Mouse (Mus musculus) gastrocnemius, postnatal 36 days (tissue): ENCODE measurements around the gene Zfp235. TPM values are rescaled to one million over a fixed set of nuclear protein-coding genes. Genes with fewer than 3 reads are reported as not detected.

ENCODE experiments used
- DNase-seq, 2 experiments: peaks; one replicate each; pipeline ENCODE4 v3.0.0; 2022
- intact Hi-C: fragments of 180-260 bp; cut with DNase I; formaldehyde crosslinking; loops from one replicate; pipeline ENCODE4 v1.15.1; 2025
- long read RNA-seq, 2 experiments: library from polyadenylated mRNA; stranded (forward); transcript quantifications; one replicate each; pipeline ENCODE4 v2.0.0; 2021
- total RNA-seq, 2 experiments: library from RNA; stranded (reverse); gene quantifications; 2 replicates each; pipeline ENCODE4 v1.2.3; 2021

Gene Zfp235
- total RNA-seq = 1 to 10 TPM; 3.5 to 5.0 TPM
- long read RNA-seq, experiment 1, partial matches to known transcripts = 1 of 4 reads
- long read RNA-seq, experiment 1, other reads (novel, unspliced or antisense) = 1 of 4 reads
- long read RNA-seq, experiment 2, partial matches to known transcripts = 0 of 3 reads
- long read RNA-seq, experiment 2, other reads (novel, unspliced or antisense) = 1 of 3 reads

DNA sequence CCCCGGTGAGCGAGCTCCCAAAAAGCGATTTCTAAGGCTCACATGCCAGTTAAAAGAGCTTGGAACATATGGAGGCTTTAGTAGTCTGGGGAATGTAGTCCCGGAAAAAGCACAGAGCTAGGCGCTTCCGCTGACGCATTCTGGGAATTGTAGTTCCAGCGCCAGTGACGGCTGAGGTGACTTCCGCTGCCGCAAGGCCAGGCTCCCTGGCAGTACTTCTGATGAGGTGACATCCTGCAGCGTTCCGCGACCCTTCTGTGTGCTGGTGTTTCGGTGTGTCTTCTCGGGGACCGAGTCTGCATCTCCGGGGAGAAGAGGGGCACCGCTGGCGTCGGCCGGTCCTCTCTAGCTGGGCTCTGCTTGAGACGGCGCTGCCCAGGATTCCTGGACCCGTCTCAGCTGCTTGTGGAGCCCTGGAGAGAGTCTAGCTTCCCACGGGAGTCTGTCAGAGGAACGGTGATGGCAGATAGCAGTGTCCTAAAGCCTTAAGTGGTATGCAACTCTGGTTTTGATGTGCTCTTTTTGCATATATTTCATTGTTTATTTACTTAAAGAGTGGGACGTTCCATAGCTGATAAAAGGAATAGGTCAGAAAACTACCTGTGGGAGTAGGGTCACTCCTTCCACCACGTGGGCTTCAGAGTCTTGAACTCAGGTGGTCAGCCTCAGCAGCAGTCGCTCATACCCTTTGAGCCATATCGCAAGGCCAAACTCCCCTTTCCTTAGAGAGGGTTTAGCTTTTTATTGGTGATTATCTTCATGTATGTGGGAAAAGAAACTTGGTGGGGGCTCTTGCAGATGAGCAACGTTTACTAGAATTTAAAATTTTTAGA is at the start of gene Zfp235:
Gene Zfp235, plus strand, starts transcription at position 174 of the 833 bp plus-strand sequence.
- intact Hi-C loops = loop anchor here (2.0 to 5.0 kb wide), 2 partner anchors 15 to 123 kb away; no protein-coding TSS in a partner anchor
- peak; percentile 74 to 78 for DNase-seq

DNA sequence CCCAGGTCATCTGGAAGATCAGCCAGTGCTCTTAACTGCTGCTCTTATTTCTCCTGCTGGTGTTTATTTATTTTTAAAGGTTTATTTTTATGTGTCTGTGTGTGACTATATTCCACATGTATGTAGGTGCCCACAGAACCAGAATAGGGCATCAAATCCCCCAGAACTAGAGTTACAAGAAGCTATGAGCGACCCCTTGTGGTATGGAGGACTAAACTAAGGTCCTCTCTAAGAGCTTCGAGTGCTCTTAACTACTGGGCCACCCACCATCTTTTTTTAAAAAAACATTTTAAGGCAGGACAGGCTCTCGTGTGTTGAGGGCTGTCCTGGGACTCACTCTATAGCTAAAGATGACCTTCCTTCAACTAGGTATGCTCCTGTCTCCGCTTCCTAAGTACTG is 47.1 kb upstream of the Zfp235 start:
- intact Hi-C loops = no loop called here
- no peak for DNase-seq

DNA sequence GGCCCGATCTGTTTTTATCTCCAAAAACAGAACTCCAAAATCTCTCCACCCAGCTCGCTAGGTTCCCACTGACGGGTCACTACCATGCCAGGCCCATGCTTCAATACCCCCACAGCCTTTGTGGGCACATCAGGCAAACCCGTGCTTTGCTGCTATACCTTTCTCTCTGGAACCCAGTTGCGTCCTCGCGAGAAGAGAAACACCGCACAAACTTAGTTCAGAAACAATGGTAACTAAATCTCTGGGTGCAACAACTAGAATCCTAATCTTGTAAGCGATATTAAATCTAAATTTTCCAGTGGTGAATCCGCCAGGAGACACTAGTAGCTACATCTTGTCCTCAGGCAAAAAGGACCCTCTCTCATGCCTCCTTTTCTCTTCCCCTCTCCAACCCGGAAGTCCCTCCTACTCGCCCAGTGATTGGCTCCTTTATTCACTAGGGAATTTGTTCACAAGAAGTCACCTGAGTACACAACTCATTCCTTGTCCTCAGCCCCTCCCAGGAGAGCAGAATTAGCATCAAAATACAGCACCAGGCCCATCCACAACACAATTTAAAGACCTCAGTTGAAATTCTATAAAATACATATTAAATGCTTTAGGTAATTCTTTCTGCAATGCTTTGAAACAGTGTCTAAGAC is 46.4 kb upstream of the Zfp235 start:
- intact Hi-C loops = no loop called here
- DNase-seq = no peak

DNA sequence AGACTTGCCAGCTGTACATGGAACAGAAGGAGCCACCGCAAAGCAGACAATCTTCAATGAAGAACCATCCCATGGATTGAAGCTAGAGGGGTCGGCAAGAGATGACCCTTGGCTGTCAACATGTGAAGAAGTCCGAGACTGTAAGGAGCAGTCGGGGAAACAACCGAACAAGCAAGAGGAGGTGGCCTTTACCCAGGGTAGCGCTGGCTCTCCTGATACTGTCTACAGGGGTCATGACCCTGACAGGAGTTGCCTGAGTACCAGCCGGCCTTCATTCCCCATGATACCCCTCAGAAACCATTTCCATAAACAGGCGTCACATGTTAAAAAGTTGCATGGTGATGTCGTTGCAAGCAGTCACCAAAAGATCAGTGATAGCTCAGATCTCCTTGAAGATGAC is 29.6 kb upstream of the Zfp235 start:
- no peak for DNase-seq
- intact Hi-C loops = no loop called here

DNA sequence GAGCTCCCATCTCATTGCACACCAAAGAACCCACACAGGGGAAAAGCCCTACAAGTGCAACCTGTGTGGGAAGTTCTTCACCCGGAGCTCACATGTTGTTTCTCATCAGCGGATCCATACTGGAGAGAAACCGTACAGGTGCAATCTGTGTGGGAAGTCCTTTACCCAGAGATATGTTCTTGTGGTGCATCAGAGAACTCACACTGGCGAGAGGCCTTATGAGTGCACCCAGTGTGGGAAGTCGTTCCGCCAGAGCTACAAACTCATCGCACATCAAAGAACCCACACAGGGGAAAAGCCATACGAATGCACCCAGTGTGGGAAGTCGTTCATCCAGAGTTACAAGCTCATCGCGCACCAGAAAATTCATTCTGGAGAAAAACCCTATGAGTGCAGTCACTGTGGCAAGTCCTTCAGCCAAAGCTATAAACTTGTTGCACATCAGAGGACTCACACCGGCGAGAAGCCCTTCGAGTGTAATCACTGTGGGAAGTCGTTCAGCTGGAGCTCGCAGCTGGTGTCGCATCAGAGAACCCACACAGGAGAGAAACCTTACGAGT is 28.7 kb upstream of the Zfp235 start:
- DNase-seq = no peak
- intact Hi-C loops = no loop called here

DNA sequence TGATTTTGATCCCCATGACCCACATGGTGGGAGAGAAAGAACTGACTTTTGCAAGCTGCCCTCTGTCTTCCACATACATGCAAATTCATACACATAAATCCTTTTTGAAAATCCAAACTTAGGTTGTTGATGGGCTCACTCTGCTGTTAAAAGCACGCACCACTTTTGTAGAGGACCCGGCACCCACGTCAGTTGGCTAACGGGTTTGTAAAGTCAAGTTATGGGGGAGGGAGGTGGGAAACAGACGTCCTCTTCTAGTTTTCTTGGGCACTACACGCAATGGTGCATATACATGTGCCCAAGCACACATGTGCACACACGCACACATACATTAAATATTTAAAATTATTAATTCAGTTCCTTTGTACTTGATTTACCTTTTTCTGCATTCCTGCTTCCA is 23.1 kb upstream of the Zfp235 start:
- intact Hi-C loops = loop anchor here (5.0 kb wide), 1 partner anchor 141 kb away; the partner anchor contains the start of gene Zfp108

DNA sequence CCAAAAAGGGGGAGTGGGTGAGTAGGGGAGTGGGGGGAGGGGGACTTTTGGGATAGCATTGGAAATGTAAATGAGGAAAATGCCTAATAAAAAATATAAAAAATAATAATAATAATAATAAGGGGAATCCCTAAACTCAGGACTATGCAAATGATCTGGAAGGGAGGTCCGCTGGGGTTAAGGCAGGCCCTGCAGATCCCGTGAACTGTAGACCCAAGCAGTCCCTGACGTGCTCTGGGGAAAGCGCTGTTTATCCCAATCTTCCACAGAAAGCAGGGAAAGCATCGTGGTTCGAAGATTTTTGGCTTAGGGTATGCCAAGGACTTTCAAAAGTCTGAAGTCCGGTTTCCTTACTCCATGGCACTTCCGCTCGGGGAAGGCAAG is 22.2 kb upstream of the Zfp235 start:
- intact Hi-C loops = loop anchor here (5.0 kb wide), 1 partner anchor 141 kb away; the partner anchor contains the start of gene Zfp108
- no peak for DNase-seq

More for the DNA sequence above, 23.1 kb upstream of the Zfp235 start:
- no peak for DNase-seq

DNA sequence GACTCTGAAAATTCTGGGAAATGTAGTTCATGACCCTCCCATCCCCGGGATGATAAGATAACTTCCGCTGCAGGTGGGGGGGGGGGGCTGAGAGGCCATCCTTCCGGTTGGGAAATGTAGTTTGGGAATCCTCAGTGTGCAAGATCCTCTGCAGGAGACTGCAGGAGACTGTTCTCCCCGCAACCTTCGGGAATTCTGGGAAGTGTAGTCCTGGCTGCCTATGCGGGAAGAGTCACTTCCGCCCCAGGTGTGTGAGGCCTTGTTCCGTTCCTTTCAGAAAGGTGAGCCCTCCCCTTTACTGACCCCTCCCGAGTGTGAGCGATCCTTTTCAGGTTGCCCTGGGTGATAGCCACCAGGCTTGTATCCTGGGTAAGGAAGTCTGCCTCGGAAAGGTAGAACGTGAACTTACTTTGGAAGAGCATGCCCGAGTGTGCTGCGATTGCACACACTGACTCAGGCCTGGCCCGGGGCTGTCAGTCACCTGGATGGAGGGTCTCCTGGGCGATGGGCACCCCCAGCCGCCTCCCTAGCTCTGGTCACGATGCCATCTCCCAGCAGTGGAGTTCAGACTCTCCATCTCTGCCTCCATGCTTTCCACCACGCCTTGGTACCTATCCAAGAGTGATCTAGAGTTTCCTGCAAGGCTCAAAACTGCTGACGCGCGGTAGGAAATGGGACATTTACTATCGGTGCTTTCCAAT is 21.7 kb upstream of the Zfp235 start, which contains the start of gene Zfp112:
Gene Zfp112, plus strand, starts transcription at position 159 of the 701 bp plus-strand sequence.
- intact Hi-C loops = loop anchor here (5.0 kb wide), 1 partner anchor 140 kb away; the partner anchor contains the start of gene Zfp108
- peak; percentile 56 to 70 for DNase-seq

DNA sequence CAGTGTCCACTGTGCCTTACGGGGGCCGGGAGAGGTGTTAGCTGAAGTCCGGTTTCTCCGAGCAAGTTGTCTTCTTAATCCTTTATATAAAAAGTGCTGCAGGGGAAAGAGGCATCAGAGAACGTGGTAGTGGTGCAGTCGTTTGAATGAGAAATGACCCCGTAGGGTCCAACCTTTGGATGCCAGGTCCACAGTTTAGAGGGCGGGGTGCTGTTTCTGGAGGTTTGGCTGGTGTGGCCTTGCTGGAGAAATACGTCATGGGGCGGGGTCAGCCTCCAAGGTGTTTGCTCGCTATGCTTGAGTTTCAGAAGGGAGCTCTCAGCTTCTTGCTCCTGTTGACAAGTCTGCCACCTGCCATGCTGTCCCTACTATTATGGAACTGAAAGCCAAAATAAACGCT is 21.0 kb upstream of the Zfp235 start:
- no peak for DNase-seq
- intact Hi-C loops = loop anchor here (5.0 kb wide), 1 partner anchor 139 kb away; the partner anchor contains the start of gene Zfp108

DNA sequence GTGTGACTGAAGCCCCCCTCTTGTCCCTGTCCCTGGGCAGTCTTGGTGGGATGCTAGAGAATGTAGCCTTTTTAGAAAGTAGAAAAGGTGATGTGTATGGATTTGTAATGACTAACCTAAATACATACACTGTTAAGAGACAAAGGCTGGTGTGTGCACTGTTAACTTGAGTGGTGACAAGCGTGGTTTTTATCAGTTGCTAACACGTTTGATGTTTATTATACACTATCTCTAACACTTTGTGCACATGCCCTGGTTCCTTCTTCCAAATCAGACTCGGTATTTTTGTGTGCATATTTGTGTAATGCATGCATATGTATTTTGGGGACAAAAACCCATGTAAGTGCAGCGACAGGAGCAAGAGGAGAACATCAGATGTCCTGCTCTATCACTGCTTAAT is 17.3 kb upstream of the Zfp235 start:
- no peak for DNase-seq
- intact Hi-C loops = no loop called here

DNA sequence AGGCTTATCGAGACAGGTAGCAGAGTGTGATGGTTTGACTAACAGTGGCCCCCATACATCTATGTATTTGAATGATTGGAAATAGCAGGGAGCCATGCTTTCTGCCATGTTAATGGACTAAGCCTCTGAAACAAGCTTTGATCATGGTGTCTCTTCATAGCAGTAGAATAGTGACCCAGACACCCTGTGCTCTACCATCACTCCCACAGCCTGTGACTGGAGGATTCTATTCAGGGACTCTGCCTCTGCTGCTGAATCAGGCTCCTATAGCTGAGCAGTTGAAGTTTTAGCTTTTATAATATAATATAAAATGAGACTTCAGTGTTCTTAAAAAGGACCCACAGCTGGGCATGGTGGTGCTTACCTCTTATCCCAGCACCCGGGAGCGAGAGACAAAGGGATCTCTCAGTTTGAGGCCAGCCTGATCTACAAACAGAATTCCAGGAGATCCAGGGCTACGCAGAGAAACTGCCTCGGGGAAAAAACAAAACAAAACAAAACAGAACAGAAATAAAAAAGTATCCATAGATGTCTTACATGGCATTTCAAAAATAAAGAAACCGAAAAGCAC is 459 bp upstream of the Zfp235 start:
- DNase-seq = no peak
- intact Hi-C loops = loop anchor here (2.0 to 5.0 kb wide), 2 partner anchors 15 to 124 kb away; no protein-coding TSS in a partner anchor

DNA sequence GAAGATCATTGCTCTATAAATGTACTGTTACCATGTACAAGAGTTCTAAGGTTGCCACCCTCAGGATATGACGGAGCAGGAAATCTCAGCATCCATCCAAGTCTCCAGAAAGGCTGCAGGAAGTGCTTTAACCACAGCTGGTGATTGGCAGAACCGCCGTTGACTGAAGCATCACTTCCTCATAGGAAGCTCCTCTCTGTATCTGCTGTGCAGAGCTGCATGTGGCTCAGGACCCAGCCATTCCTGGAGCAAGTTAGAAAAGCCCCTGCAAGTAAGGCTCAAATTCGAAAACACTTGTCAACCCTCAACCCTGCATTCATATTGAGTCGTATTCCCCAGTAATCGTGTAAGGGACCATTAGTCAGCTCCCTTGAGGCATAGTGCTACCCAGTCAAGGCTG is 8.6 kb downstream of the Zfp235 start:
- no peak for DNase-seq
- intact Hi-C loops = no loop called here

DNA sequence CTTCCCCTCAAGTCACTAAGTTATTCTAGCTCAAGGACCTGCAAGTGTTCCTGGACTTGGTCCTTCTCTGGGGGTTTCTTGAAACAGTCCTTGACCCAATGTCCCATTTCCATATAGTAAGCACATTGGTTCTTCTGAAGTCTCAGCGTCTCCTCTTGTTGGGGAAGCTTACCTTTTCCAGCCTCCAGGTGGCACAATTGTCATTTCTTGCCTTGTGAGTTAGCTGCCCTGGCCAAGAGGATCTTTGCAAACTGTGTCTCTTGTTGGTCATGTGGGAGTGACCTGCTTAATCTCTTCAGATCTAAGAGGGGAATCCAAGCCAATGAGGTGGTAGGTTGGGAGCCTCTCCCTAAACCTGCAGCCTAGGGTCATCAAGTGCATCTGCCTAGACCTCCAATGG is 19.3 kb downstream of the Zfp235 start:
- no peak for DNase-seq
- intact Hi-C loops = no loop called here

DNA sequence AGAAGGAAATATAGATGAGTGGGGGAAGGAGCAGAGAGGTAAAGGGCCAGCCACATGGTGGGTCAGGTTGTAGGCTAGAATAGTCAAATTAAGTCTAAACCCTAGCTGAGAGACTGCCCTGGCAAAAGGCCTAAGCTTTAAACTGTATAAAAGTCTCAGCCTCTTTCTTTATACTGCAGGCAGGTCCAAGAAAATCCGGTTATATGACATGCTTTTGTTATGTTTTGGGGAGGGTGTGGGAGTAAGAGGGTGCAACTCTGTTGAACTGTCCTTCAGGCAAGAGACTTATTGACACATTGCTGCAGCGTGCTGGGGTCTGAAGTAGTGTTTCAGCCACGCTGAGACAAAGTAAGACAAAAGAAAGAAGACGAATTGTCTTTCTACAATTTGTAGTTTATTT is 38.2 kb downstream of the Zfp235 start:
- no peak for DNase-seq
- intact Hi-C loops = no loop called here

DNA sequence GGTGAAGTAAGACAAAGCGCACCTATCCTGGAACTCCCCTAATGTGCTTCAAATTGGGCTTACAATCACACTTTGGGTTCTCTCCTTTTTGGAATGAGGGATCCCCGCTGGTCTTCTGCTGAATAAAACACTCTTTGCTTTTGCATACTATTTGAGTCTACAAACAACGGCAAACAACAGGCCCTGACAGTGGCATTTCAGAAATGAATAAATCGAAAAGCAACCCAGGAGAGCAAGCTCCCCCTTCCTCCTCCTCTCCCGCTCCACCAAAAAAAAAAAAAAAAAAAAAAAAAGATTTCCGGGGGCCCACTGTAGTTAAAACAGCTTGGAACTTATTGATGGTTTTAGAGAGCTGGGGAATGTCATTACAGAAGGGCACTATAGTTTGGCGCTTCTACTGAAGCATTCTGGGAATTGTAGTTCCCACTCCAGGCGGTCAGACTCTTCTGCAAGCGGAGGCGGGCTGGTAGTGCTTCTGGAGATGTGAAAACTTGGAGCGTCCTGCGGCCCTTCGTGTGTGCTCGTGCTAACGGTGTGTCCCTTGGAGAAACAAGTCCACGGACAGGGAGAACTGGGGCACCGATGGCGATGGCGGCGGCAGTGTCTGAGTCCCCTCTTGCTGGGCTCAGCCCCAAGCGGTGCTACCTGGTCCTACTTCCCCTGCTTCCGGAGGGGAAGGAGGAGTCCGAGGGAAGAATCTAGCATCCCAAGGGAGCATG is 40.8 kb downstream of the Zfp235 start, which contains the start of gene Zfp114:
Gene Zfp114, plus strand, starts transcription at position 443 of the 719 bp plus-strand sequence.
- intact Hi-C loops = no loop called here

DNA sequence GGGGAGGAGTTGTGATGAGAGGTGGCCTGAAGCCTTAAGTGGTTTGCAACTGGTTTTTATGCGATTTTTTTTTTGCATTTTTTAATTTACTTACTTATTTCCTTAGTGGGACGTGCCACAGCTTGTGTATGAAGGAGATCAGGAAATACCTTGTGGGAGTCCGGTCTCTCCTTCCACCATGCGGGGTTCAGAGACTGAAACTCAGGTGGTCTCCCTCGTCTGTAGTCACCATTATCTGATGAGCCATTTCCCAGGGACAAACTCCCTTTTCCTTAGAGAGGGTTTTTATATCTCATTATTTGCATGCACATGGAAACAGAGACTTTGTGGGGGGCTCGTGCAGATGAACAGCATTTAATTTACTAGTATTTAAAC is 41.4 kb downstream of the Zfp235 start:
- intact Hi-C loops = no loop called here
- DNase-seq = no peak

More for the DNA sequence above, 40.8 kb downstream of the Zfp235 start, which contains the start of gene Zfp114:
- DNase-seq = peak; percentile 39 to 46

DNA sequence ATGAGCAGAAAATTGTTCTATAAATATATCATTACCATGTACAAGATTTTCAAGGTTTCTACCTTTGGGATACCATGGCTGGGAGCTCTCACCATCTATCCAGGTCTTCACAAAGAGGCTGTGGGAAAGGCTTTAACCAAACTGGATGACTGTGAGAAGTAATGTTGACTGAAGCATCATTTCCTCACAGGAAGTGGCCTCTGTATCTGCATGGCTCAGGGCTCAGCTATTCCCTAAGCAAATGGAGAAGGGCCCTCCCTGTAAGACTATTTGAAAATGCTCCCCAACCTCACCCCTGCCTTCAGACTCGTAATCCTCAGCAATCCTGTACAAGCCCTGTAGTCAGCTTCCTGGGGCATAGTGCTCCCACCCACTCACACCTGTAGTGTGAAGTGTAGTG is 53.6 kb downstream of the Zfp235 start:
- DNase-seq = no peak
- intact Hi-C loops = no loop called here

DNA sequence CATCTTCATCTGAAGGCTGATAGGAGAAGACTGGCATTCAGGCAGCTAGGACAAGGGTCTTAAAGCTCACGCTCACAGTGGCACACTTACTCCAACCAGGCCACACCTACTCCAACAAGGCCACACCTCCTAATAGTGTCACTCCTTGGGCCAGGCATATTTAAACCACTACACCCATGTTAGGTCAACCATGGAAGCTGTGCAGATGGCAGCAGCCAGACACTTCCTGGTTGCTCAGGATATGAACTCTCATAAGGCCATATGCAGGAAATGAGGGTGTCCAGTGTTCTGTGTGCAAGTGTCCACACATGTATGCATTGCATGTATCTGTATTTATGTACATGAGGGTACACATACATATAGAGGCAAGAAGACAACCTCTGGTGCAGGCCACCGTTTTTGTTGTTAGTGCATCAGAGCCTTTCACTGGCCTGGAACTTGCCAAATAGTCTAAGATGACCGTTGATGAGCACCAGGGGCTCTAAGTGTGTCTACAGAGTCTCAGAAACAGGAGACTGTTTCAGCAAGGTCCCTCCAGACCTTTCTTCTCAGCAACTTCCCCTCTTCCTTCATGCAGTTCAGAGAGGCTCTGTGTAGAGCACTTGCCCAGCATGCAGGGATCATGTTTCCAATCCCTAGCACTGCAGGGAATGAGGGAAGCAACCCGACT is 55.1 kb downstream of the Zfp235 start:
- DNase-seq = no peak
- intact Hi-C loops = no loop called here

DNA sequence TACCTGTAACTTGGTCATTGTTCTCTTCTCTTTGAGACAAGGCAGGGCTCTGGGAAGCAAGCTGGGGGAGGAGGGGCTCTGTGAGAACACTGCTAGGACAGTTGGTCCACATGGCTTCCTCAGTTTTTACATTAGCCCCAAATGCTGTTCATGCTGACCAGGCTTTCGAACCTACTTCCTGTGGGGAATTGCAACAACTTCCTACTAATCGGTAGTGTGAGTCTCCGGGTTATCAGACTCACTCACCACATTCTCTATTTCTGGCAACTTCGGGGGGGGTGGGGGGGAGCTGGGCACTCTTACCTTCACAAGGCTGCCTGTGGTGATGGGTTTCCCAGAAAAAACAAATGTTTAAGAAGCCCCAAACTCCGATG is 55.6 kb downstream of the Zfp235 start:
- DNase-seq = no peak
- intact Hi-C loops = no loop called here
